Mouse (Mus musculus) MEL (cell line): ENCODE data around the gene Metrnl. TPM values are rescaled to one million over a fixed set of nuclear protein-coding genes. Genes with fewer than 3 reads are reported as not detected.

Experiments
- DNase-seq: peaks from one replicate; pipeline ENCODE4 v3.0.0; 2011; ENCODE audit warnings: low read depth, low spot score
- H3K27ac ChIP-seq: 2 replicates; pipeline ENCODE4 v1.5.1; 2012; ENCODE audit warnings: low read depth, mild to moderate bottlenecking, control low read depth, low read length, moderate library complexity; ENCODE audit not compliant: control insufficient read depth
- H3K27me3 ChIP-seq, 2 experiments: fragments of 150-350 bp in 1 of 2; sonication (generic) in 1 of 2; 2 replicates each; pipeline ENCODE4 v1.6.1; 2012; ENCODE audit warnings: low read length in 2 of 2, mild to moderate bottlenecking in 2 of 2, improper control_type of control experiment in 1 of 2, moderate library complexity in 1 of 2; ENCODE audit not compliant: insufficient read depth in 2 of 2, control insufficient read depth in 1 of 2
- H3K36me3 ChIP-seq, 2 experiments: 2 replicates each; pipeline ENCODE4 v1.6.1; 2012 to 2014; ENCODE audit warnings: low read length in 2 of 2, improper control_type of control experiment in 1 of 2, inconsistent platforms in 1 of 2, mild to moderate bottlenecking in 1 of 2; ENCODE audit not compliant: insufficient read depth in 2 of 2, control insufficient read depth in 1 of 2
- H3K4me1 ChIP-seq, 2 experiments: fragments of 150-350 bp in 1 of 2; sonication (generic) in 1 of 2; 2 replicates each; pipeline ENCODE4 v1.6.1; 2012; ENCODE audit warnings: low read length in 2 of 2, improper control_type of control experiment in 1 of 2, mild to moderate bottlenecking in 1 of 2; ENCODE audit not compliant: insufficient read depth in 2 of 2, control insufficient read depth in 1 of 2
- H3K4me3 ChIP-seq, 2 experiments: fragments of 150-350 bp in 1 of 2; sonication (generic) in 1 of 2; 2 replicates each; pipeline ENCODE4 v1.5.1; 2012; ENCODE audit warnings: low read depth in 2 of 2, low read length in 2 of 2, mild to moderate bottlenecking in 2 of 2, moderate library complexity in 2 of 2, control low read depth in 1 of 2, improper control_type of control experiment in 1 of 2; ENCODE audit not compliant: control insufficient read depth in 1 of 2, insufficient read depth in 1 of 2
- H3K79me2 ChIP-seq: 2 replicates; pipeline ENCODE4 v1.6.1; 2012; ENCODE audit warnings: mild to moderate bottlenecking, low read length, moderate library complexity; ENCODE audit not compliant: control insufficient read depth, poor library complexity, insufficient read depth
- H3K9ac ChIP-seq: 2 replicates; pipeline ENCODE4 v1.6.1; 2012; ENCODE audit warnings: low read depth, mild to moderate bottlenecking, control low read depth, low read length, moderate library complexity; ENCODE audit not compliant: control insufficient read depth, poor library complexity, severe bottlenecking
- H3K9me3 ChIP-seq: fragments of 150-350 bp; sonication (generic); replicated peaks from 2 replicates; pipeline ENCODE4 v1.6.1; 2012; ENCODE audit warnings: mild to moderate bottlenecking, low read length, improper control_type of control experiment, moderate library complexity; ENCODE audit not compliant: insufficient read depth
- ETS1 ChIP-seq: IDR thresholded peaks from 2 replicates; pipeline ENCODE4 v1.6.1; 2012; ENCODE audit warnings: low read depth, mild to moderate bottlenecking, inconsistent platforms, low read length, improper control_type of control experiment, moderate library complexity
- GABPA ChIP-seq: IDR thresholded peaks from 2 replicates; pipeline ENCODE4 v1.6.1; 2012; ENCODE audit warnings: low read depth, mild to moderate bottlenecking, inconsistent platforms, low read length, improper control_type of control experiment, moderate library complexity
- HCFC1 ChIP-seq: IDR thresholded peaks from 2 replicates; pipeline ENCODE4 v1.6.1; 2012; ENCODE audit warnings: low read depth, mild to moderate bottlenecking, inconsistent platforms, low read length, improper control_type of control experiment, moderate library complexity
- JUND ChIP-seq: IDR thresholded peaks from 2 replicates; pipeline ENCODE4 v1.6.1; 2011; ENCODE audit warnings: low read depth, mild to moderate bottlenecking, improper control_type of control experiment, low read length
- MAFK ChIP-seq: IDR thresholded peaks from 2 replicates; pipeline ENCODE4 v1.6.1; 2011; ENCODE audit warnings: low read depth, mild to moderate bottlenecking, low read length, improper control_type of control experiment, borderline replicate concordance
- MYB ChIP-seq: IDR thresholded peaks from 2 replicates; pipeline ENCODE4 v1.6.1; 2011; ENCODE audit warnings: mild to moderate bottlenecking, low read depth, low read length, improper control_type of control experiment
- NELFE ChIP-seq: IDR thresholded peaks from 2 replicates; pipeline ENCODE4 v1.6.1; 2011; ENCODE audit warnings: low read depth, low read length, improper control_type of control experiment
- NRF1 ChIP-seq: IDR thresholded peaks from 2 replicates; pipeline ENCODE4 v1.6.1; 2014; ENCODE audit warnings: low read depth, mild to moderate bottlenecking, inconsistent platforms, low read length, improper control_type of control experiment, moderate library complexity; ENCODE audit not compliant: poor library complexity, insufficient read depth, severe bottlenecking
- POLR2A ChIP-seq, 2 experiments: IDR thresholded peaks; 2 replicates each; pipeline ENCODE4 v1.6.1; 2011 to 2012; ENCODE audit warnings: low read length in 2 of 2, mild to moderate bottlenecking in 2 of 2, control low read depth in 1 of 2, improper control_type of control experiment in 1 of 2, low read depth in 1 of 2, moderate library complexity in 1 of 2; ENCODE audit not compliant: control insufficient read depth in 1 of 2, insufficient read depth in 1 of 2, poor library complexity in 1 of 2
- RCOR1 ChIP-seq: IDR thresholded peaks from 2 replicates; pipeline ENCODE4 v1.6.1; 2012; ENCODE audit warnings: low read depth, mild to moderate bottlenecking, inconsistent platforms, low read length, improper control_type of control experiment
- SIN3A ChIP-seq: IDR thresholded peaks from 2 replicates; pipeline ENCODE4 v1.6.1; 2012; ENCODE audit warnings: low read length, improper control_type of control experiment, inconsistent platforms
- TAL1 ChIP-seq: IDR thresholded peaks from 2 replicates; pipeline ENCODE4 v1.6.1; 2012; ENCODE audit warnings: mild to moderate bottlenecking, inconsistent platforms, low read length, moderate library complexity, mixed read lengths
- TCF12 ChIP-seq: IDR thresholded peaks from 2 replicates; pipeline ENCODE4 v1.6.1; 2014; ENCODE audit warnings: low read depth, mild to moderate bottlenecking, inconsistent platforms, low read length, improper control_type of control experiment, moderate library complexity
- ZC3H11A ChIP-seq: IDR thresholded peaks from 2 replicates; pipeline ENCODE4 v1.6.1; 2012; ENCODE audit warnings: low read depth, mild to moderate bottlenecking, inconsistent platforms, low read length, improper control_type of control experiment
- polyA plus RNA-seq, 2 experiments: library from polyadenylated mRNA; stranded (reverse) in 1 of 2; unstranded in 1 of 2; fragments of >175 nt in 1 of 2; fragments of >200 nt in 1 of 2; gene quantifications; 2 replicates each; pipeline versions ENCODE4 v1.2.1 to v1.2.4; 2012; ENCODE audit warnings: low replicate concordance in 2 of 2, low read depth in 1 of 2; ENCODE audit not compliant: insufficient read length in 2 of 2, insufficient read depth in 1 of 2, missing spikeins in 1 of 2
- total RNA-seq: library from RNA; depleted of rRNA; stranded (reverse); fragments of 300-350 nt; gene quantifications from 2 replicates; pipeline ENCODE4 v1.2.3, GENCODE M21; 2012

Gene Metrnl
- total and polyA plus RNA-seq, 3 experiments = 2.7 to 2.9 TPM; not detected in 1

- H3K4me3 ChIP-seq = peak overlapping the region; percentile 69 to 75
- H3K79me2 ChIP-seq = no peaks in the 10 kb centered on the region
- no peaks in the 10 kb centered on the region for H3K27me3 ChIP-seq
- H3K9ac ChIP-seq = peak overlapping the region; percentile 63
- peaks cover 0 to 11% of the 10 kb centered on the region in 2 experiments; a peak in 2 of 4 replicates for H3K36me3 ChIP-seq
- H3K27ac ChIP-seq = no peak overlapping the region
- no peaks in the 10 kb centered on the region for H3K9me3 ChIP-seq
- peak; percentile 80 for DNase-seq
- TF ChIP-seq NRF1 (peak; percentile 52; the same call in 1 of the 2 replicates), HCFC1 (peak; percentile 47; the same call in 1 of the 2 replicates), JUND (no peak), NELFE (peak; percentile 8; the same call in 1 of the 2 replicates), MAFK (0 out of 2 replicates have a peak, but pooled peaks have one; percentile 40), SIN3A (peak; percentile 52), GABPA (no peak), TCF12 (no peak), ETS1 (0 out of 2 replicates have a peak, but pooled peaks have one; percentile 5)
- peaks cover 4 to 25% of the 10 kb centered on the region in 2 experiments; a peak in 3 of 4 replicates for H3K4me1 ChIP-seq
These were observed 1.7 kb downstream of the Metrnl start for GRCm38 (mm10) chr11:121702895-121703618.

DNA sequence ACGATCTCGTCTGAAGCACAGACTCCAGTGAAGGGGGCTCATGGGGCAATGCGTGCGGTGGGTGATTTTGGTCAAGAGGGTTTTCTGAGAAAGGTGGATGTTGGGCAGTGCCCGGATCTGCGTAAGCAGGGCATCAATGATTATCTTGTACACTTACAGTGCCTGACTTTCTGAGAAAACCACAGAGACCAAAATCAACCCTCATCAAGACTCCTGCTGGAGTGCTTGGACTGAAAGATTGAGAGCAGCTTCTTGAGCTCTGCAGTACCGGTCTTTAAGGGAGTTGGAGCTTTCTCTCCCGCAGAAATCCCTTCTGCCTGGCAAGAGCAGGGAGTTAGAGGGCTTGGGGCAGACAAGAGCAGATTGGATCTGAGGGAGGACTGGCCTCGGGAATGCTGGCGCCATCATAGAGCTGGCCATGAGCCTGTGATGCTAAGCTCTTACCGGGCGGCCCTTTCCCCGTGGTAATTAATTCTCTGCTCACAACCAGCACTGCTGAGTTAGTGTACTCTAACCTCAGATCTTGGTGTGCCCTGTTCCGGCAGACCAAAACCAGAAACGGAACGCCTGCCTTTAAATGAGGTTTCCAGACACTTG lies 2.4 kb downstream of the Metrnl start:
- Histone ChIP-seq H3K4me3 (peak overlapping the region; percentile 69 to 75), H3K27me3 (no peaks in the 10 kb centered on the region), H3K9me3 (no peaks in the 10 kb centered on the region), H3K4me1 (peaks cover 4 to 26% of the 10 kb centered on the region in 2 experiments; a peak in 3 of 4 replicates), H3K27ac (no peak overlapping the region)
- peak; percentile 44 for DNase-seq
- TF ChIP-seq GABPA = no peak
- TF ChIP-seq POLR2A (IDR thresholded peaks at IDR 0.05; ENCODE audit: control insufficient read depth in 1 of 2, insufficient read depth in 1 of 2, low read depth in 1 of 2, low read length in 2 of 2, poor library complexity in 1 of 2) = no peak
- TF ChIP-seq TAL1 = no peak
- TF ChIP-seq ZC3H11A = no peak
- no peak for TF ChIP-seq MAFK
- TF ChIP-seq RCOR1 = no peak
- TF ChIP-seq MYB = no peak
- TF ChIP-seq, all 39 proteins: peak for 0
- Histone ChIP-seq H3K79me2 (no peaks in the 10 kb centered on the region), H3K9ac (peak overlapping the region; percentile 63), H3K36me3 (peaks cover 0 to 11% of the 10 kb centered on the region in 2 experiments; a peak in 2 of 4 replicates)
